Mouse (Mus musculus): ENCODE measurements around the gene Ltbp1.
"Not testable (repeated sequence)": the region's sequence is repeated elsewhere in the genome, so short reads cannot be mapped to it uniquely, and the experiment has no call there.

Ltbp1 gene

DNA sequence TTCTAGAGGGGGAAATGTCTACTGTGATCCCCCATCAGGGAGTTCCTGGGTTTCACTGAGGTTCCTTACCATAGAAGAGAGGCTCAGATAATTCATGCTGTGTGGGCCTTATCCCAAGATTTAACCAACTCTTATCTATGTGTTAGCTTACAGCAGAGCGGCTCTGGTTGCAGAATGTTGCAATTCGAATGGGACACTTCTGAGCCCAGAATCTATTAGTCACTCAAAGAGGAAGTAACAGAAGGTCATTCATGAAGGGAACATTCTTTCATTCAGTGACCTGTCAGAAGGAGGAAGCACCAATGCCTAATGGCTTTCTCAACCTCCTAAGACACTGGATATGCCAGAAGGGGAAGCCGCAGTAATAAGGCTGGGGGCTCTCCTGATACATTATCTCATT is 114.1 kb downstream of the Ltbp1 start:
- DNase-seq, result no peak

DNA sequence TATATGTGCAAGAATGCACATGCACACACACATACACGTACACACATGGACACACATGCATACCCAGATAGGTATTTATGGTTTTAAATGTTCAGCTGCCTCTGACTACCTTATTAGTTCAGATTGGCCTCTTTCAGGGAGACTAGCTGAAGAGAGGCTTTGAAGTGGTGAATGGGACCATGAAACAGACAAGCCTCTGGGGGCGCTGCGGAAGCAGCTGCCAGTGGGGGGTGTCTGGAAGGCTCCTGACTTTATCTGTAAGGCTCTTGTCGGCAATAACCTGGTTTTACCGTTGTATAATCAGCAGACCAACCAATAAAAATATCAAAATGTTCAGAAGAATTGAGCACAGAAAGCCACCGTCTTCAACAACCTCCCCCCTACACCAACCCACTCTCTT is 114.7 kb downstream of the Ltbp1 start:
- peak; percentile 18 to 24 for DNase-seq

DNA sequence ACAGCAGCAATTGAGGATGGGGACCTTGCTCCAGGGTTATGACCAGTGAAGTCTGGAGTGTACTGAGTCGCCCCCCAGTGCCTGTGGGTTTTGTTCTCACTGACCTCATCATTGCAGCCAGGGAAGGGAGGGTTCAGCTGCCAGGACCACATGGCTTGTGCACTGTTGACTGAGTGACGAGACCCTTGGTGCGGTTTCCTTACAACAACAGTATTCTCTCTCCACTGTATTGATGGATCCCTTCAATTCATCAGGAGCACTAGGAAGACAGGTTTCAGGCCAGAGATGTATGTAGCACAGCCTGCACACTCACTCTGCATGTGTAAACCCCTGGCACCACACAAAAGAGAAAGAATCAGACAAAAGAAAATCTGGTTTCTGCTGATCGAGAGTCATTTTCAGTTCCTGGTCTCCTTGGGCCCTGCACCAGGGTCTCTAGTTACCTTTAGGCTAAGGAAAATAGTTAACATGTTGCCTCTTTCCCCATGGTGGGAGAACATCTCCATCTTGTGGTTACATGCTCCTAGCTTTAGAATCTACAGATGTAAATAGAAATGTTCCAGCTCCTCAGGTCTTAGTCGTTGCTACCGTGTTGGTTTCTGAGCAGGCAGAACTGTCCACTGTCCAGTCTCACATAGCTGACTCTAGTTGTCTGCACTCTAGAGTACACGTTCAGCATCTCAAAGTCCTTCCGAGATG is 117.4 kb downstream of the Ltbp1 start:
- no peak for DNase-seq

DNA sequence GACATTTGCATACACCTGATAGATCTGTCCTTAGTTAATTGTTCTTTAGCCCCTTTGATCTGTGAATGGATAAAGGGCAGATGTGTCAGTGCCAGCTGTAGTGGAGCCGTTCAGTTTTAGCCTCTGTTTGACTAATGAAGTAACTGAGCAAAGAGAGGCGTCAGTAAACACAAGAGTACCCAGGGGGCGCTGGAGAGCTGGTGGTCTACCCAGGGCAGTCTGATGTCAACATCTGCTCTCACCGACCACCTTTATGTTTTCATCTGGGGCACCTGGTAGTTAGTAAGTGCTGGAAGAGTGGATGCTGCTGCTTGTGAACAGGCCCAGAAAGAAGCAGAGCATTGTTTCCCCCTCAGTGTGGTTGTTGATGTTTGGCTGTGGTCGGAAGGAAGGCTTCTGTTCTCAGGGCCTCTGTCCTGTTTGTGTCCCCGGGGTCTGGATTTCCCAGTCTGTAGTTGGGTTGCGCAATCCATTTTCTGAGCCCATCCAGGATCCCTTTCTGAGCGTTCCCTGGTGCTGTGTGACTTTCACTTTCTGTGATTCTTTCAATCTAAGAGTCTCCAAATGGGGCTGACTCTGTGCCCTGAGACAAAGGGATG is 123.1 kb downstream of the Ltbp1 start:
- peak; percentile 28 to 32 for DNase-seq

DNA sequence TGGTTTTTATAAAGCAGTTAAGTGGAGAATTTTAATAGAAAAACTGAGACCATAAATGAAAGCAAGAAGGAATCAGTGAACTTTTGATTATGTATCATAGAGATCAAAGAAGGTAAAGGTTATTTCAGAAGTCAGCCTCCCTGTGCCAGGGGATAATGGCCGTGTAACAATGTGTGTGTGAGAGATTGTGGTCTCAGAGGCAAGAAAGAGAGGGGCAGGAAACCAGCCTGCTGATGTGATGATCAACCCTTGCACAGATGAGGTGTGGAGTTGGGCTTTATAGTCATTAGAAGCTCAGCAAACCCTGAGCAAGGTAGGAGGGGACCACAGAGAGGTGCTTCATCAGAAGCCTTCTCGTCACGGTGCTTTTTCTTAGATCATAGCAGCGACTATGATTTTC is 128.6 kb downstream of the Ltbp1 start:
- DNase-seq, result no peak

DNA sequence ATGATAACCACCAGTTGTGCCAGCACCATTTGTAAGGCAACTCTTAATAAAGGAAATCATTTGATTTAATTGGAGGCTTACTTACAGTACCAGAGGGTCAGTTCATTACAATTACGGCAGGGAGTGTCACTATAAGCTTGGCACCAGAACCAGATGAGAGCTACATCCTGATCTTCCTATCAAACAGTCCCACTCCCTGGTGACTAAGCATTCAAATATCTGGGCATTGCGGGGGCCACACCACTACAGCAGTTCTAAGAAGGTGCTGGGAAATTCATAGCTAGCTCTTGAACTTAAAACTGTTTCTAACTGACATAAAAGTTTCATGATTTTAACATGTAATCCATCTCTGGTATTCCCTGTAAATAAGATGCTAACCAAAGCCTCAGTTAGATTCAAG is 134.4 kb downstream of the Ltbp1 start:
- no peak for DNase-seq

DNA sequence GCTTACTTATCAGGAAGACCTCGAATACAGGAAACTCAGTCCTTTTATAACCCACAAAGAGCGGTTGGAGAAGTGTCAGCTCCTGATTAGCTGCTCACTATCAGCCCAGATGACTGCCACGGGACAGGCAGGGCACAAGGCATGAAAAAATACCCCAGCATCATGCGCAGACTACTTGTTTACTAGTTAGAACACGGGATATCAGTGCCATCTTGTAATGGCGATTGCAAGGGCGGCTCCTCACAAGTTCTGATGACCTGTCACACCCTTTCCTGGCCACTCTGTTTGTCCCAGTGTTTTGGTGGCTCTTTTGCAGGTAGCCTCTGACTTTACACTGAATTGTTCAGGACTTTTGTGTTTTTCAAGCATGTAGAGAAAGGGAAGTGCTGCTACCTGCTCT is 137.5 kb downstream of the Ltbp1 start:
- not testable (repeated sequence) for DNase-seq

DNA sequence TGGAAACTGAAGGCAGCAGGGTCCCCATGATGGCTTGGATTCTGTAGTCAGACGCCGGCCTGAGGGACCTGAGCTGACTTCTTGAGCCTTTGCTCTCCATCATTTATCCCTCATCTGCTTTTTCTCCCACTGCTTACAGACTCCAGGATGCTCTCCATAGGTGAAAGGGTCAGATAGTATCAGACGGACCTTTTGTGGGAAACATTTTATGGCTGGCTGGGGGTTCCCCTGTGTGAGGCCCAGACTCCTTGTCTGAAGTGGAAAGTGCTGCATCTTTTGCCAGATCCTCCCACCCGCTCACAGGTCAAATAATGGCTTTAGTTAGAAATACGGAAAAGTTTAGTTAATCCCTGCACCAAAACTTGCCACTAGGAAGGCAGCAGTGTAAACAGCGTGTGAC is 138.6 kb downstream of the Ltbp1 start:
- DNase-seq, result no peak

DNA sequence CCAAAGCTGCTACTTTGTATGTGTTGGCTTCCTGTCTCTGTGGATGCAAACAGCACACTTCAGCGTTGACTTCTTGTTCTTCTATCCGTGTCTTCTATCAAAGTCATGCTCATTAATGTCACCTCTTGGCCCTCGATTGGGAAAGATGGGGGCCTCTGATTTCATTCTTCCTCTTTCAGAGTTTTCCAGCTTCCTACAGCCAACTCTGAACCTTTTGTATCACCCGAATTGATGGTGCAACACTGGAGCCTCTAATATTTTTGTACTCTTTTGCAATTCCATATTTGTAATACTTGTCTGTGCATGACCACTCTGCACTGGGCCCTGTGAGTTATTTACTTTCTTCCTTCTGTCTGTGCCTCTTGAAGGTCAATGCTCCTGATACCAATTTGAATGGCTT is 141.8 kb downstream of the Ltbp1 start:
- DNase-seq, result no peak

DNA sequence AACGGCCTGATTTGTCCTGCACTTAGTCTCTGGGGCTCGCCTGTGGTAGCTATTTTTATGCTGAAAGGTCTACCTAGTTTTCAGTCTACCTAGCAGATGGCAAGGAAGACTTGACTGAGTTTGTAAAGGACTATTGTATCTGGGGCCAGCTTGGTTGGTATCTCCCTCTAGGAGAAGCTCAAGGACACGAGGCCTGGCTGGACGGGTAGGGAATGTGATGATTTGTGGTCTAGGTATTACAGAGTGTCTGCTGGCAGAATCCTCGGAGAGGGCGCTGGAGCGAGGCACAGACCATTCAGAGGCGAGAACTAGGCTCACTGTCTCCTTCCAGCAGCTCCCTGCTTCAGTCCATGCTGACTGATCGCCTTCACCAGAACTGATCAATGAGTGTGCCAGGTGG is 146.4 kb downstream of the Ltbp1 start:
- no peak for DNase-seq

DNA sequence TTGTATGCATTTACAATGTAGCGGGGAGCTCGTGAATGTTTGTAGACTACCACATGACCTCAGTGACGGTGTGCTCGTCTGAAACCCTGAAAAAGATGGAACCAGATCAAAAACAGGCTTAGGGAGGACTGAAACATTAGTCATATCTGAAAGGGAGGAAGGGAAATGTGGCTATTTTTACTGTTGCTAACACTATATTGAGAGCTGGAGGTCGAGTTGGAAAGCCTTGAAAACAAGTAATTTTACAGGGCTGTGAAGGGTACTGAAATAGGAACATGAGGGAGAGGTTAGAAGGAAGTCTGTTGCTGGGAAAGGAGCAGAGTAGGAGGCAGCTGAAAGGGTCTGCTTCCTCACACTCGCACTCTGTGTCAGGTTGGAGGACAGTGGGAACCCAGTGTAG is 147.7 kb downstream of the Ltbp1 start:
- DNase-seq, result no peak

DNA sequence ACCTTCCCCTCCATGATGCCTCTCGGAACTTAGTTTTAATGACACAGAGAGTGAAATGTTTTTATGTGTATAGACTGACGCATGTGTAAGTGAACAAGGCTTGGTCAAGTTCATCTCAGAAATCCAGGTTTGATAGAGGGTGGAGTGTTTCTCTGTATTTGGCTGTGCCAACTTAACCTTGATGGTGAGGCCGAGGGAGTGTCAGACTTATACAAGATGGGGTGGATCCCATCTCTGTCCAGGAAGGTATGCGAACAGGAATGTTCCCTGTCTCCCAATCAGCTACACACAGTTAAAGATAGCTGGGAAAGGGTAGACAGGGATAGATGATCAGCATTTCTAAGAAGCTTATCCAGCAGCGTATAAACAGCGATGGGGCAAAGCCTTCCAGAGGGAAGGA is 153.0 kb downstream of the Ltbp1 start:
- DNase-seq, result no peak

DNA sequence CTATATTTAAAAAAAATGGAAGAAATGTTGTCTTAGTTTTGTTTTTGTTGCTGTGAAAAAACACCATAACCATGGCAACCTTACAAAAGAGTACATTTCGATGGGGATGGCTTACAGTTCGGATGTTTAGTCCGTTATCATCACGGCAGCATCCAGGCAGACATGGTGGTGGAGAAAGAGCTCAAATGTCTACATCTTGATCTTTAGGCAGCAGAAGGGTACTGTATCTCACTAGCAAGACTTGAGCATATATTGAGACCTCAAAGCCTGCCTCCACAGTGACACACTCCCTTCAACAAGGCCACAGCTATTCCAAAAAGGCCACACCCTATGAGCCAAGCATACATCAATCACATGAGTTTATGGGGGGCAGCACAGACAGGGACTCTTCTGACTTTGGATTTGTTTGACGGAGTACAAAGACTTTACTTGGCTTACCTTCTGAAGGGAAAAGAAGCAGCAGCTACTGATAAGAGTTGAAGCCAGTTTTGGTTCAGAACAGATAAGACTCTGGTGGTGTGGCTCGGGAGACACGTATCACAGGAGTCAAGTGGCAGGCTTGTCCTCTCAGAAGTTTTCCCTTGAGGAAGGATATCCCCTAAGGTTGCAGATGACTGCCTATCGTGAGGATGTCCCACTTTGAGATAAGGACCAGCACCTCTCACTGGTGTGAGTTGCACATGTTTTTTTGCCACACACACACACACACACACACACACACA is 153.9 kb downstream of the Ltbp1 start:
- DNase-seq, result no peak

DNA sequence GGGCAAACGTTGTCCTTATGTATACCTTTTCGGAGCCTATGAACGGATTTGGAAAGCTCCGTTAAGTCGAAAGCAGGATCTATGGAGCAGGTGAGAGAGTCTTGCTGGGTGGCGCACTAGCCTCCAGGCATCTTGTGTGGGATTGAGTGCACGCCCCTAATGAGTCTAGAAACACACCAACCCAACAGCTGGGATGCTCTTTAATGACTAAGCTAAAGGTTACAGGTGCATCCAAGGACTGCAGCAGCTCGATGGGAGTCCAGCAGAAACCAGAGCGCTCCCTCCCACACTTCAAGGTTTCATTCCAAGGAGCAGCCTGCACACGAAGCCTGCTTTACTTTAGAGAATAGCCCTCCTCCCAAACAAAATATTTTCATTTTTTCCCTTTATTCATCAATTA is 155.7 kb downstream of the Ltbp1 start:
- no peak for DNase-seq

DNA sequence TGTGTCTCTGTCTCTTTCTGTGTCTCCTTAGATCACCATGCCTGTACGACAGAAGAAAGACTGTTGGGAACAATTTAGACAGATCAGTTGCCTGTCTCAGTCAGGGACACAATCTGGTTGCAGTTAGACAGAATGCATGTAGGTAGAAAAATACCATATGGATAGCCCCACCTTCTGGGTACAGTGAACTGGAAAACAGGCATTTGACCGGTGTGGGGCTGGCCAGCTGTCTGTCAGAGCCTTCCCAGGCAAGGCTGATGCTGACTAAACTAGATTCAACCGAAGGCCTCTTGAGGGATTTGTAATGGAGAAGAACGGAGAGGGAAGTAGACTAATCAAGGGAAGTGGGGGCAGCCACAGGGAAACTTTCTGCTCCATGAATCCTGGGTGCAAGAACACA is 156.6 kb downstream of the Ltbp1 start:
- DNase-seq, result peak; percentile 18 to 52

DNA sequence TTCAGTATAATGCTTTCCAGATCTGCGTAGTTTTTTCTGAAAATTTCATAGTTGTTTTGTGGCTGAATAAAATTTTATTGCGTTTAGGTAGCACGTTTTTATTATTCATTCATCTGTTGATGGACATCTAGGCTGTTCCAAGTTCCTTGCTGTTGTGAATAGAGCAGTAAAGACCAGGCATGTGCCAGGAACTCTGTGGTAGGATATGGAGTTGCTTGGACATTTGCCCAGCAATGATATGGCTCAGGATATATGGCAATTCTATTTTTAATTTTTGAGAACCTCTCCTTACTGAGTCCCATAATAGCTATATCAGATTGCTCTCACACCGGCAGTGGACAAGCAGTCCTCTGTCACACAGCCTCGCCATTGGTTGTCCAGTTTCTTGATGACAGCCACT is 159.2 kb downstream of the Ltbp1 start:
- no peak for DNase-seq

DNA sequence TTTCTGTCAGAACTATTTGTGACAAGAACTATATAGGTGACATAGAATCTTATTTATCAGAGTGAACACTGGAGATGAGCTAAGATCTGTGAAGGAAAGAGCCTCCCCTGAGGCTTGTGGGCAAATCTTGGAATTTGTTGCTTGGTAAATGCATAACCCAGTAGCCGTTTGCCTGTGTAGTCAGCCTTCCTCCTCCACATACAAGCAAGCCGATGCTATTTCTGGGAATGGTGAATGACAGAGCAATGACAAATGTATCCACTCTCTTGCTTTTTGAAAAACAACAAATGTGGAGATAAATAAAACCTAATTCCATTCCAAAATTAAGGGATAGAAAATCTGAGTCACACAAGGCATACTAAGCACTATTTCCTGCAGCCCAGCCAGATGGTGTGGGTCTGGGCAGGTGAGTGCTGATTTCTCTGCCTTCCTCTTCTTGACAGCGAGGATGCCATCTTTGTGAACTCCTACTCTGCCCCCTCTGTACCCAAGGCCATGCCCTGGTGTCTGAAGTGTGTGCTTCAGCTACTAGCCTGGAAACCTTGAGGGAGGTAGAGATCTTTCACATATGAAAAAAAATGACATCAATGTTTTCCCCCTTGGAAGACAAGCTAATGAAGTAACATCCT is 163.3 kb downstream of the Ltbp1 start:
- no peak for DNase-seq

DNA sequence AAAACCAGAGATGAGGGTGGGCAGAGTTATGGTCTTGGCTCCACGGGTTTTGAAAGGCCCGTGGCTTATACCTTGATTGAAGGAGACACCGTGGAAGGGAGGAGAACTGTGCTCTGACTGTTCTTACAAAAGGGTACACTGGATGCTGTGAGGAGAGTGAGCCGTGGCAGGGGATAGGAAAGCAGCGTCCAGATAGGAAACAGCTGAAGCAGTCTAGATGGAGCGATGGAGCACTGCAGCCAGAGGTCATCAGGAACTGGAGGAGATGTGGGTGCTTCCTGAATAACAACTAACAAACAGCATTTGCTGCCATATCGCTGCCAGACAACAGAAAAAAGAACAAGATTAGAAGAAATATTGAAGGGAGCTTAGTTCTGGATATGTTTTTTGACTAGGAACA is 166.3 kb downstream of the Ltbp1 start:
- no peak for DNase-seq

DNA sequence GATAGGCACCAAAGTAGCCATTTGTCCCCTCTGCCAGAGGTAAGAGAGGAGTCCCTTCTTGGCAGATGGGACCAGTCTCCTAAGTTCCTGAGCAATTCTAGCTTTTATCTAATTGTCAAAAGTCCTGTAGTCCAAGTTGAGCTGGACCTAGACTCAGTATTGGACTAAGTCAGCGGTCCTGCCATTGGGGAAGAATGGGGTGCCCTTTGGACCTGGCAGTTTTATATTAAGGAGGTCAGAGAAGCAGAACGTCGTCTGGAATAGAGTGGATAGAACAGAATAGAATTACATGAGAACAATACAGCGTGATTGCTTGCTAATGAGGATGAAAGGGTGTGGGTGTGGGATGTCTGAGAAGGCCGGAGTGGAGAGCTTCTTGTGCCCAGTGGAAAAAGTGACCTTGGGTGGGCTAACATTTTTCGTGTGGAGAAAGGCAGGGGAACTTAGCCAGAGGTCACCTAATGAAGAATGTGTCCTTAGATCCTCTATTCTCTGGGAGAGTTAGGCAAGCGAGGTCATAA is 167.4 kb downstream of the Ltbp1 start:
- no peak for DNase-seq

DNA sequence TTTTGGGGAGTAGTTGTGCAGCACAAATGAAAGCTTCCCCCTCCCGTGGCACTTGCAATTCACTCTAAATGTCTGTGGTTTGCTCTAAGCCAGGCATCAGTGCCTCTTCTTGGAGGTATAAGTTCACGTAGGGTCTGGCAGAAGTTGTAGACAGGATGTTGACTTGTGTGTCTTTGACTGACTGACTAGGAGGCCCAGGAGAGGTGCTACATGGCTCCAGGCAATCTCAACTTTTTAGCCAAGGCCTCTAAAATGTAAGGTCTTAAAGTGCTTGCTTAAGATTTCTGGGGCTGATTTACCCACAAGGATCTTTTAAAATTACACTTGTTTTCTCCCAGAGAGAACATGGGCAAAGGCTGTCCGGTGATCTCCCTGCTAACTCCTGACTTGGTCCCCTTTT is 169.1 kb downstream of the Ltbp1 start:
- no peak for DNase-seq

DNA sequence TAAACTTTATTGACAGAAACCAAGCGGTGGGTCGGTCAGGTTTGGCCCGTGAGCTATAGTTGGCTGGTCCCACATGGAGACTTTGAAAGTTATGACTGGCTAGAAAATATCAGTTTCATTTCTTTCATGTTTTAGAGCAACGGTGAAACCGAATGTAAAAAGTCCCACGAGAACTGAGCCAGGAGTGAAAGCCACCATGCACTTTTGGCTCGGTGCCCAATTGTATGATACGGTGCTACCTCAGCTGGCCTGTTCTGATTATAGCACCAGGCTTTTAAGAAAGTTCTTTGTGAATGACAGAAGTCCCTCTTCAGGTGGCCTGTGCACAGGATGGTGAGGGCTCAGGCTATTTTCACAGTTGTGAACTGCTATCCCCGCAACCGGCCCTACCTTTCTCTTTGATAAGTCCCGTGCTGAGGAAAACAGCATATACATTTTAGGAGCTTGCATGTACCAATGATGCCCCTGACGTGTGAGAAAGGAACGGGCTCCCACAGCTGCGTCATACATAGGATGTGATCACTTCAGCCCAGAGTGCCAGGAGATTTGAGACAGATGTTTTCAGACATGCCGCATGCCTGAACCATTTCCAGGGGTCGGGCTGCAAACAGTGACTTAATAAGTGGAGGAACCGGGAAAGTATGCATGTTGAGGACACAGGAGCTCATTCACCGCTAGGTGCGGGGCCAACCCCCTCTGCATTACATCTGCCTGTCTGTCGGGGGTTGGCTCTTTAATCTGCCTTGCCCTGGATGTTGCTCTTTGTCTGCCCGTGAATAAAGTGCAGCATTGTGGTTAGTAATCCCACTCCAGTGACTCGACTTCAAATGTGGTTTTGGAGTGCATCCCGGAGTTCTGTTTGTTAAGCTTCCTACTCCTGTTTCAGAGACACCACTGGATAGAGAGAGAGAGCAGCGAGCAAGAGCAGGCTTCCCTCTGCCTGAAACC is 172.8 kb downstream of the Ltbp1 start:
- peak; percentile 27 to 35 for DNase-seq

DNA sequence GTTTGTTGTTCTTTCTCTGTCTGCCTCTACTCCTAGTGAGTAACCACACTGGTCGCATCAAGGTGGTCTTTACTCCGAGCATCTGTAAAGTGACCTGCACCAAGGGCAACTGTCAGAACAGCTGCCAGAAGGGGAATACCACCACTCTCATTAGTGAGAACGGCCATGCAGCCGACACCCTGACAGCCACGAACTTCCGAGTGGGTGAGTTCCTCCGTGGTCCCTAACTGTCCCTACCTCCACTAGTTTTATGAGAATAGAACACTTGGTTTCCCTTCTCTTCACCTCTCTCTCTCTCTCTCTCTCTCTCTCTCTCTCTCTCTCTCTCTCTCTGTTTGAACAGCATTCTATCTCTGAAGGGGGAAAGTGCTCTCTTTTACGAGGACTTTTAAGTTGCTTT is 173.6 kb downstream of the Ltbp1 start:
- no peak for DNase-seq

Data from cerebellum, postnatal 10 days (tissue).